Mouse (Mus musculus): Measurements from ENCODE around the gene Gm21440. TPM values are rescaled to one million over a fixed set of nuclear protein-coding genes. Genes with fewer than 3 reads are reported as not detected.
"Not testable (repeated sequence)": the region's sequence is repeated elsewhere in the genome, so short reads cannot be mapped to it uniquely, and the experiment has no call there.

Gene Gm21440
- polyA plus RNA-seq (2016; fragmentation: Nextera tagmentation; extraction: Ambion mirVana) = not detected in 2 replicates

DNA sequence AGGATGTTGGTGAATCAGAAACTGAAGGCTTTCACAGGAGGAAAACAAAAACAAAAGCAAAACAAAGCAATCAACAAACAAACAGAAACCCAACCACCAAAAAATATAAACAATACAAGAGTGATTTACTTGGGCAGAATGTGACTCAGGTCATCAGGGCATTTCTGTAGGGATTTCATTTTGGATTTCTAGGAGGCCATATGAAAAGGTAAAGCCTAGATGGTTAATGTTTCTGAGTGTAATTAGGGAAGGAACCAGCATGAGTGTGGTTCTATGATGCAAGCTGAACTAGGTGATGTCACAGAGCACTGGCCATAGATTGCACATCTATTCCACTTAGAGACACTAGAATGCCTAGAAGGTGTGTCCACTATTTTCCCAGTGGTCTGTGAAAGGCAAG, at the start of gene Gm21440, which contains the start of gene Gm21454:
Gm21440 (plus strand) TSS at position 301 of the 400 bp plus-strand sequence.
Gm21454 (plus strand) TSS at position 352 of the 400 bp plus-strand sequence.
- H3K4me2 ChIP-seq; H3K27ac ChIP-seq (ENCODE audit: poor library complexity, severe bottlenecking); H3K9me3 ChIP-seq (replicated peaks); H3K27me3 ChIP-seq (replicated peaks); H3K36me3 ChIP-seq; H3K4me1 ChIP-seq (replicated peaks); H3K4me3 ChIP-seq; H3K9ac ChIP-seq; ATAC-seq (ENCODE audit: insufficient number of reproducible peaks, low FRiP score): not testable (repeated sequence)

DNA sequence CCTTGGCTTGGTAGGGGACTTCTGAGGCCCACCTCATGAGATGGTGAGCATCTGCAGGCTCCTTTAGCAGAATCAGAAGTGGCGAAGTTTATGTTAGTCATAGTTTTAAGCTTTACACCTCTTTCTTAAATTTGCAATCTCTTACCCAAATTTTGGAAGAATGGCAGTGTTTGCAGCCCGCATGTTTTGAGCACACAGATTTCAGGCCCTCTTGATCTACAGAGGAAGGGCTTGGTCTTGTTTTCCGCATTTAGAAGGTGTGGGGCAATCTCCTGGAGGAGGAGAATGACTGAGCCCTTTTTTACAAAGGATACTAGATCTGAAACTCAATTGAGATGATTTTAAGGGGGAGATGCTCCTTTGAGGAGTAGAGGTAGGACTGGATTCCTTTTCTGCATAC, 28.4 kb upstream of the Gm21440 start, which contains the start of gene Gm21828:
Gm21828 (minus strand) TSS at position 101 of the 400 bp plus-strand sequence.
- not testable (repeated sequence) for H3K4me3 ChIP-seq; H3K9ac ChIP-seq; ATAC-seq (ENCODE audit: insufficient number of reproducible peaks, low FRiP score); H3K4me1 ChIP-seq (replicated peaks); H3K9me3 ChIP-seq (replicated peaks); H3K36me3 ChIP-seq; H3K27ac ChIP-seq (ENCODE audit: poor library complexity, severe bottlenecking); H3K4me2 ChIP-seq; H3K27me3 ChIP-seq (replicated peaks)
- no CpG with 5 or more reads among the region's 3 CpGs for WGBS

Other genes starting within 250 kb of the Gm21440 start
- not detected in 2 replicates for gene Gm20807, start 209.5 kb upstream of the Gm21440 start, polyA plus RNA-seq (2016; fragmentation: Nextera tagmentation; extraction: Ambion mirVana)
- gene Gm21891, start 118.9 kb upstream of the Gm21440 start, polyA plus RNA-seq (2016; fragmentation: Nextera tagmentation; extraction: Ambion mirVana) = not detected in 2 replicates
- gene Gm21425, start 90.4 kb upstream of the Gm21440 start, polyA plus RNA-seq (2016; fragmentation: Nextera tagmentation; extraction: Ambion mirVana) = not detected in 2 replicates
- gene Gm21828, start 28.5 kb upstream of the Gm21440 start, polyA plus RNA-seq (2016; fragmentation: Nextera tagmentation; extraction: Ambion mirVana) = not detected in 2 replicates
- not detected in 2 replicates for gene Gm21454, start 51 bp downstream of the Gm21440 start, polyA plus RNA-seq (2016; fragmentation: Nextera tagmentation; extraction: Ambion mirVana)
- gene Gm21725, start 96.7 kb downstream of the Gm21440 start, polyA plus RNA-seq (2016; fragmentation: Nextera tagmentation; extraction: Ambion mirVana) = not detected in 2 replicates
- not detected in 2 replicates for gene Gm21866, start 213.2 kb downstream of the Gm21440 start, polyA plus RNA-seq (2016; fragmentation: Nextera tagmentation; extraction: Ambion mirVana)
- not detected in 2 replicates for gene Gm20773, start 241.6 kb downstream of the Gm21440 start, polyA plus RNA-seq (2016; fragmentation: Nextera tagmentation; extraction: Ambion mirVana)